Mouse (Mus musculus): ENCODE data around the gene Them7. TPM values are rescaled to one million over a fixed set of nuclear protein-coding genes. Genes with fewer than 3 reads are reported as not detected.

Them7 gene
- polyA plus RNA-seq, 1 experiment, result not detected

DNA sequence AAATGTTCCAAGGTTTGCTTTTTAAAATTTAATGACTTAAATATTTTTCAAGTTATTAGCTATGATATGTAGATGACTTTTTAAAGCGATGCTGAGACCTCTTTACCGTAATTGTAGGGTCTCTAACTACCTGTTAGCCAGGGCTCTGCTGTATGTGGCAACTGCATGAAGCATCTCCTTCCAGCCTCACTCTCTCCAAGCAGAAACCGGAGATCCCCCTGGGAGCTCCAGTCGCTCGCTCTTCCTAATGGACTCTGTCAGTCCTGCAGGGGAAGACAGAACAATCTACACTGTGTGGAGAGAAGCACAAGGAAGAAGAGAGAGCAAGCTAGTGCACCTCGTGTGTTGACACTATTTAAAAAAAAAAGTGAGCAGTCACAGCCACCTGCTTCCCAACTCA lies 204.3 kb downstream of the Them7 start:
- no peaks in the 10 kb centered on the region for H3K36me3 ChIP-seq (ENCODE audit: control insufficient read depth, insufficient read depth)
- peaks cover 3% of the 10 kb centered on the region for H3K27me3 ChIP-seq (ENCODE audit: control insufficient read depth, insufficient read depth, insufficient read length)
- no peaks in the 10 kb centered on the region for H3K79me2 ChIP-seq (ENCODE audit: control insufficient read depth, insufficient read depth)
- no peak overlapping the region for H3ac ChIP-seq (ENCODE audit: control insufficient read depth, insufficient read length, low read depth)
- no peaks in the 10 kb centered on the region for H3K79me3 ChIP-seq (ENCODE audit: low read depth)
- H3K4me3 ChIP-seq (ENCODE audit: insufficient read depth, poor library complexity, severe bottlenecking), result no peak overlapping the region
- TF ChIP-seq MAX (IDR thresholded peaks at IDR 0.05), result no peak
- TF ChIP-seq FOSL1 (IDR thresholded peaks at IDR 0.05; ENCODE audit: insufficient read depth, low read length, poor library complexity, severe bottlenecking), result no peak
- no peak for TF ChIP-seq MYOG (IDR thresholded peaks at IDR 0.05; ENCODE audit: control insufficient read depth, extremely low read depth, insufficient read length)
- no peak for TF ChIP-seq USF1 (IDR thresholded peaks at IDR 0.05; ENCODE audit: low read depth)
- TF ChIP-seq CEBPB (IDR thresholded peaks at IDR 0.05; ENCODE audit: low read depth), result no peak
- no peak for TF ChIP-seq CTCF (IDR thresholded peaks at IDR 0.05; ENCODE audit: control insufficient read depth, insufficient read depth, insufficient read length)
- TF ChIP-seq MYOD1 (IDR thresholded peaks at IDR 0.05; ENCODE audit: control insufficient read depth, insufficient read length, low read depth), result no peak

Other genes with a start within 250 kb of the Them7 start
- 116 TPM for gene Eif3m, start 207.2 kb upstream of the Them7 start, polyA plus RNA-seq (2012; fragmentation: generic; extraction: Trizol)
- not detected for gene Gm11060, start 132.3 kb upstream of the Them7 start, polyA plus RNA-seq (2012; fragmentation: generic; extraction: Trizol)
- not detected for gene Wt1, start 97.8 kb upstream of the Them7 start, polyA plus RNA-seq (2012; fragmentation: generic; extraction: Trizol)
- 97.3 TPM for gene Rcn1, start 175.0 kb downstream of the Them7 start, polyA plus RNA-seq (2012; fragmentation: generic; extraction: Trizol)

Measured in C2C12 (cell line).